Mouse (Mus musculus) myocyte (in vitro differentiated cells): ENCODE measurements at regions not wholly inside any gene's neighbourhood (a gene's known extent, or its start where the extent isn't known, plus 50 kb on each side); places are given as distances from the start of the nearest gene placed in this dataset.
"Not testable (repeated sequence)": the region's sequence is repeated elsewhere in the genome, so short reads cannot be mapped to it uniquely, and the experiment has no call there.

ENCODE experiments used
- H3K27me3 ChIP-seq: one replicate; pipeline ENCODE4 v1.6.1; 2011; ENCODE audit not compliant: control insufficient read depth, insufficient read depth, insufficient read length
- H3K36me3 ChIP-seq: one replicate; pipeline ENCODE4 v1.6.1; 2011; ENCODE audit not compliant: control insufficient read depth, insufficient read depth
- H3K4me2 ChIP-seq: one replicate; pipeline ENCODE4 v1.6.1; 2011; ENCODE audit warnings: low read depth, control low read depth
- H3K4me3 ChIP-seq: one replicate; pipeline ENCODE4 v1.5.1; 2011; ENCODE audit warnings: mild to moderate bottlenecking, control low read depth, moderate library complexity
- H3K79me2 ChIP-seq: one replicate; pipeline ENCODE4 v1.6.1; 2011; ENCODE audit not compliant: control insufficient read depth, insufficient read depth
- H3ac ChIP-seq: one replicate; pipeline ENCODE4 v1.6.1; 2011; ENCODE audit not compliant: control insufficient read depth, insufficient read length
- CEBPB ChIP-seq: IDR thresholded peaks from 2 replicates; pipeline ENCODE4 v1.6.1; 2011; ENCODE audit warnings: mild to moderate bottlenecking, moderate library complexity; ENCODE audit not compliant: poor library complexity, insufficient read depth, severe bottlenecking
- E2F4 ChIP-seq: IDR thresholded peaks from one replicate; pipeline ENCODE4 v1.6.1; 2011; ENCODE audit warnings: mild to moderate bottlenecking, control low read depth, moderate library complexity; ENCODE audit not compliant: insufficient read depth
- MAX ChIP-seq: IDR thresholded peaks from one replicate; pipeline ENCODE4 v1.6.1; 2011; ENCODE audit warnings: low read depth, mild to moderate bottlenecking, control low read depth
- MYOD1 ChIP-seq, 3 experiments: IDR thresholded peaks; one replicate each; pipeline ENCODE4 v1.6.1; 2011; ENCODE audit warnings: control low read depth in 2 of 3, low read depth in 2 of 3, mild to moderate bottlenecking in 2 of 3, moderate library complexity in 1 of 3; ENCODE audit not compliant: insufficient read length in 2 of 3, control insufficient read depth in 1 of 3
- MYOG ChIP-seq, 3 experiments: IDR thresholded peaks; one replicate each; pipeline ENCODE4 v1.6.1; 2011; ENCODE audit warnings: control low read depth in 2 of 3, low read depth in 2 of 3, mild to moderate bottlenecking in 2 of 3; ENCODE audit not compliant: insufficient read length in 2 of 3, control insufficient read depth in 1 of 3, insufficient read depth in 1 of 3
- POLR2A ChIP-seq: IDR thresholded peaks from one replicate; pipeline ENCODE4 v1.6.1; 2011; ENCODE audit warnings: low read depth, mild to moderate bottlenecking, control low read depth, moderate library complexity; ENCODE audit not compliant: insufficient read length
- POLR2AphosphoS2 ChIP-seq: IDR thresholded peaks from one replicate; pipeline ENCODE4 v1.6.1; 2011; ENCODE audit warnings: low read depth, control low read depth; ENCODE audit not compliant: insufficient read length
- REST ChIP-seq: IDR thresholded peaks from one replicate; pipeline ENCODE4 v1.6.1; 2011; ENCODE audit warnings: mild to moderate bottlenecking, control low read depth, moderate library complexity; ENCODE audit not compliant: insufficient read depth, insufficient read length
- SRF ChIP-seq: IDR thresholded peaks from one replicate; pipeline ENCODE4 v1.6.1; 2011; ENCODE audit warnings: low read depth; ENCODE audit not compliant: control insufficient read depth, insufficient read length
- TCF12 ChIP-seq: IDR thresholded peaks from one replicate; pipeline ENCODE4 v1.6.1; 2011; ENCODE audit warnings: mild to moderate bottlenecking, control low read depth; ENCODE audit not compliant: poor library complexity, insufficient read depth, severe bottlenecking
- TCF3 ChIP-seq: IDR thresholded peaks from one replicate; pipeline ENCODE4 v1.6.1; 2011; ENCODE audit warnings: low read depth, control low read depth; ENCODE audit not compliant: insufficient read length
- USF1 ChIP-seq: IDR thresholded peaks from one replicate; pipeline ENCODE4 v1.6.1; 2011; ENCODE audit warnings: low read depth, mild to moderate bottlenecking, control low read depth, moderate library complexity

DNA sequence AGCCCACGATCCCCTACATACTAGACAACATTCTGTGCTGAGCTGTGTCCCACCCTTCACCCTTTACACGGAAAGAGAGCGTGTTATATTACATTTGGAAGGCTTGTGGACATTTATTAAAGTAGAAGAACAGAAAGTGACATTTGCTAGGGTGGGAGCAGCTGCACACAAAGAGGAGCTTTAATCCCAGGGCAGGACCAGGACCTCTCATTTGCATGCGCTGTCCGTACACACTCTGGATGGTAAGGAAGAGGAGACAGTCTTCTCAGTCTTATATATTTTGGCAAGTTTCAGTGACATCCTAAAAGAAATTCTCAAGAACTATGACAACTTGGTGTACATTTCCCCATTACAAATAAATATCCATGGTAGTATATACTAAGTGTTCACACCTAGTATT is 114.8 kb downstream of the Olfr721-ps1 start:
- Histone ChIP-seq H3K36me3 (no peaks in the 10 kb centered on the region), H3K79me2 (no peaks in the 10 kb centered on the region), H3K4me3 (no peak overlapping the region), H3K27me3 (no peaks in the 10 kb centered on the region), H3K4me2 (no peak overlapping the region), H3ac (no peak overlapping the region)
- TF ChIP-seq POLR2AphosphoS2 (no peak), POLR2A (no peak), USF1 (no peak), TCF3 (no peak), MYOD1 (IDR thresholded peaks at IDR 0.05; ENCODE audit: control insufficient read depth in 1 of 3, insufficient read length in 2 of 3, low read depth in 2 of 3) (no peak)

GRCm38 (mm10) chr14:14518027-14518426 is 116.9 kb downstream of the Olfr721-ps1 start:
- H3K4me3 ChIP-seq = no peak overlapping the region
- no peak overlapping the region for H3ac ChIP-seq
- H3K4me2 ChIP-seq = peak overlapping the region; percentile 20
- TF ChIP-seq POLR2A (no peak), REST (no peak), E2F4 (no peak), SRF (no peak), MAX (no peak), TCF3 (no peak), MYOD1 (IDR thresholded peaks at IDR 0.05; ENCODE audit: control insufficient read depth in 1 of 3, insufficient read length in 2 of 3, low read depth in 2 of 3) (no peak), MYOG (IDR thresholded peaks at IDR 0.05; ENCODE audit: control insufficient read depth in 1 of 3, insufficient read depth in 1 of 3, insufficient read length in 2 of 3, low read depth in 2 of 3) (no peak), CEBPB (no peak), USF1 (no peak), TCF12 (no peak), POLR2AphosphoS2 (no peak)
- H3K36me3 ChIP-seq = no peaks in the 10 kb centered on the region
- no peaks in the 10 kb centered on the region for H3K79me2 ChIP-seq
- H3K27me3 ChIP-seq = no peaks in the 10 kb centered on the region

DNA sequence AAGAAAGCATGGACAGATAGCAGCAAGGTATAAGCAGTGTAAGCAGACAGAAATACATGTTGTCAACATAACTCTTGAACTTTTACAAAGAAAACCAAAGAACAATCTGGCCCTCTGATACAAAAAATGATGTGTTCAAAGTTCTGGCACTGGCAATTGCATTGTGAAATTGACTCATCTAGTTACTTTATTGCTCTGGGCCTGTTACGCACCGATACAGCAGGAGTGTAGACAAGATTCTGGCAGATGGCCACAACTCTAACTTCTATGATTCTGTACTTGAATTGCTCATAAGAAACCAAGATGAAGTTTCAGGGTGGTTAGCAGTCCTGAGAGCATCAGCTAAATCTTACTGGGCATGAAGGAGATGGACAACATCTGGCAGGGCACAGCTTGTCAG is 117.7 kb downstream of the Olfr721-ps1 start:
- Histone ChIP-seq H3K27me3 (no peaks in the 10 kb centered on the region), H3K36me3 (no peaks in the 10 kb centered on the region), H3K79me2 (no peaks in the 10 kb centered on the region), H3ac (no peak overlapping the region), H3K4me2 (peak overlapping the region; percentile 53), H3K4me3 (no peak overlapping the region)
- no peak for TF ChIP-seq POLR2AphosphoS2
- peak; percentile 85 for TF ChIP-seq CEBPB

DNA sequence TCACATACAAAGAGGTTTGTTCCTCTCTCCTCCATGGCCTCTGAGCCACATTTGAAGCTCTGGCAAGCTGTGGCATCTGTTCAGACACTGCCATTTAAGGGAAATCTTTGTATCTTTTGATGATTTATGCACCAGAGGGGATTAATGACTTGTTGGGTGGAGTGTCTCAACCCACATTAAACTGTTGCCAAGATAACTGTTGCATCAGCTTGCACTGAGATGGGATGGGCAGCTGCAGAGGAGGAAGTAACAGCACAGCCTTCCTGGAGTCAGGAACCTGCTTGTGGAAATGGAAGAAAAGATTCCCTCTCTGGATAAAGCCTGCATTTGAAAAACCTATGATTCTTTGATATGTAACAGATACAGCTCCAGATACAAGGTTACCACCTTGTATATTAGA is 119.1 kb downstream of the Olfr721-ps1 start:
- TF ChIP-seq REST (no peak), MYOD1 (IDR thresholded peaks at IDR 0.05; ENCODE audit: control insufficient read depth in 1 of 3, insufficient read length in 2 of 3, low read depth in 2 of 3) (peak; percentile 42 to 92 (median 81)), E2F4 (no peak), POLR2AphosphoS2 (no peak), POLR2A (no peak), SRF (peak; percentile 98), TCF12 (peak; percentile 48), MAX (no peak), CEBPB (peak; percentile 97), USF1 (no peak), MYOG (IDR thresholded peaks at IDR 0.05; ENCODE audit: control insufficient read depth in 1 of 3, insufficient read depth in 1 of 3, insufficient read length in 2 of 3, low read depth in 2 of 3) (peak in 2 of 3 experiments; percentile 37 to 54), TCF3 (peak; percentile 39)
- H3K4me2 ChIP-seq = peak overlapping the region; percentile 53
- H3K36me3 ChIP-seq = no peaks in the 10 kb centered on the region
- no peaks in the 10 kb centered on the region for H3K27me3 ChIP-seq
- no peak overlapping the region for H3ac ChIP-seq
- H3K79me2 ChIP-seq = no peaks in the 10 kb centered on the region
- H3K4me3 ChIP-seq = no peak overlapping the region

- not testable (repeated sequence) for H3K79me2 ChIP-seq, H3ac ChIP-seq, H3K4me3 ChIP-seq, H3K4me2 ChIP-seq, H3K36me3 ChIP-seq, H3K27me3 ChIP-seq
Observed at GRCm38 (mm10) chr14:14521331-14521730, 120.2 kb downstream of the Olfr721-ps1 start.

GRCm38 (mm10) chr14:14525225-14525624 is 124.1 kb downstream of the Olfr721-ps1 start:
- H3K4me2 ChIP-seq = no peak overlapping the region
- H3K27me3 ChIP-seq = no peaks in the 10 kb centered on the region
- no peak for TF ChIP-seq E2F4
- TF ChIP-seq MYOG (IDR thresholded peaks at IDR 0.05; ENCODE audit: control insufficient read depth in 1 of 3, insufficient read depth in 1 of 3, insufficient read length in 2 of 3, low read depth in 2 of 3) = no peak
- TF ChIP-seq TCF3 = no peak
- no peak for TF ChIP-seq CEBPB
- TF ChIP-seq POLR2AphosphoS2 = no peak
- no peak for TF ChIP-seq REST
- no peak for TF ChIP-seq MAX
- no peak for TF ChIP-seq SRF
- no peak for TF ChIP-seq POLR2A
- TF ChIP-seq USF1 = no peak
- no peak for TF ChIP-seq MYOD1 (IDR thresholded peaks at IDR 0.05; ENCODE audit: control insufficient read depth in 1 of 3, insufficient read length in 2 of 3, low read depth in 2 of 3)
- TF ChIP-seq TCF12 = no peak
- H3K36me3 ChIP-seq = no peaks in the 10 kb centered on the region
- H3ac ChIP-seq = no peak overlapping the region
- H3K4me3 ChIP-seq = no peak overlapping the region
- H3K79me2 ChIP-seq = no peaks in the 10 kb centered on the region
